Mouse (Mus musculus) adrenal gland, postnatal 10 days (tissue): ENCODE results near the gene Pld2. TPM values are rescaled to one million over a fixed set of nuclear protein-coding genes. Genes with fewer than 3 reads are reported as not detected.

Experiments
- DNase-seq: peaks from one replicate; pipeline ENCODE4 v3.0.0; 2021; ENCODE audit warnings: mixed read lengths
- total RNA-seq, 2 experiments: library from RNA; stranded (reverse); gene quantifications; 2 replicates each; pipeline ENCODE4 v1.2.3; 2021

Pld2 gene
- total RNA-seq, 2 experiments from 2014 or later = 9.7 to 13.6 TPM

- no peak for DNase-seq
Observed at GRCm38 (mm10) chr11:70578962-70579361, 39.1 kb downstream of the Pld2 start.

GRCm38 (mm10) chr11:70579710-70580357 lies 40.0 kb downstream of the Pld2 start:
- DNase-seq = no peak

- no peak for DNase-seq
Observed at GRCm38 (mm10) chr11:70580358-70580720, 40.5 kb downstream of the Pld2 start.

GRCm38 (mm10) chr11:70580921-70581320 lies 41.1 kb downstream of the Pld2 start:
- DNase-seq = no peak

- DNase-seq = no peak
Observed at GRCm38 (mm10) chr11:70582196-70582595, 42.3 kb downstream of the Pld2 start.

- no peak for DNase-seq
Observed at GRCm38 (mm10) chr11:70583022-70583714, 43.3 kb downstream of the Pld2 start.

GRCm38 (mm10) chr11:70583775-70584174 lies 43.9 kb downstream of the Pld2 start:
- DNase-seq = no peak

- peak; percentile 74 for DNase-seq
Observed at GRCm38 (mm10) chr11:70585457-70585856, 45.6 kb downstream of the Pld2 start.

- DNase-seq = no peak
Observed at GRCm38 (mm10) chr11:70586261-70586660, 46.4 kb downstream of the Pld2 start.

GRCm38 (mm10) chr11:70586954-70587353 lies 47.1 kb downstream of the Pld2 start:
- DNase-seq = no peak

GRCm38 (mm10) chr11:70591733-70592132 lies 51.9 kb downstream of the Pld2 start:
- DNase-seq = no peak

GRCm38 (mm10) chr11:70594253-70594989 lies 54.6 kb downstream of the Pld2 start:
- peak; percentile 44 for DNase-seq

GRCm38 (mm10) chr11:70595638-70596037 lies 55.8 kb downstream of the Pld2 start:
- no peak for DNase-seq

- DNase-seq = no peak
Observed at GRCm38 (mm10) chr11:70596094-70596493, 56.2 kb downstream of the Pld2 start.

GRCm38 (mm10) chr11:70597301-70597700 lies 57.4 kb downstream of the Pld2 start:
- no peak for DNase-seq

- no peak for DNase-seq
Observed at GRCm38 (mm10) chr11:70598451-70598953, 58.6 kb downstream of the Pld2 start.

- peak; percentile 86 for DNase-seq
Observed at GRCm38 (mm10) chr11:70605024-70605566, 65.2 kb downstream of the Pld2 start.

- DNase-seq = no peak
Observed at GRCm38 (mm10) chr11:70606717-70607116, 66.9 kb downstream of the Pld2 start.

- no peak for DNase-seq
Observed at GRCm38 (mm10) chr11:70607611-70608010, 67.7 kb downstream of the Pld2 start.
